Mouse (Mus musculus) liver, postnatal 0 days (tissue): ENCODE measurements around the gene Golt1a.
A peak's percentile ranks its signal among the peaks of the same experiment; 100 is the strongest.

Experiments used
- CTCF ChIP-seq: sonication (generic); IDR thresholded peaks from 2 replicates; pipeline ENCODE4 v1.5.1; 2016; ENCODE audit warnings: antibody characterized with exemption, low read depth
- EP300 ChIP-seq: IDR thresholded peaks from 2 replicates; pipeline ENCODE4 v1.6.1; 2016; ENCODE audit warnings: antibody characterized with exemption, low read depth, mild to moderate bottlenecking

DNA sequence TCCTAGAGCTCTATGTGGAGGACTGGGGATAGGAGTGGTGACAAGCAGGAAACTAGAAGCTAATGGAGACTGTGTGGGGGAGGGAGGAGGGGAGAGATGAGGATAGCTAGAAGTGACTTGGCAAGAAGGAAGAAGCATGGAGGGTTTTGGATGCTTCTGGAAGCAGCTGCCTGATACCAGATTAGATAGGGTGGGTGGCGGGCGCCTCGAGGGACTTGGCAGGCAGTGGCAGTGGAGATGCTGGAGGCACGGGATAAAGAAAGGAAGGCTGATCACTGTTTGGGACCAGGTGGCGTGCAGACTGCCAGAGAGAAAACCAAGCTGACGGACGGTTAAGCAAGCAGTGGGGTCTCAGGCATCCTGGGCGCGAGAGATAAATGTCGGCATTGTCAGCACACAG, 2.3 kb downstream of the Golt1a start:
- TF ChIP-seq CTCF = no peak
- peak; percentile 44; the same call in 1 of the 2 replicates for TF ChIP-seq EP300
